ENCODE assay signal across 13 mouse cellular contexts in the genomic region with DNA sequence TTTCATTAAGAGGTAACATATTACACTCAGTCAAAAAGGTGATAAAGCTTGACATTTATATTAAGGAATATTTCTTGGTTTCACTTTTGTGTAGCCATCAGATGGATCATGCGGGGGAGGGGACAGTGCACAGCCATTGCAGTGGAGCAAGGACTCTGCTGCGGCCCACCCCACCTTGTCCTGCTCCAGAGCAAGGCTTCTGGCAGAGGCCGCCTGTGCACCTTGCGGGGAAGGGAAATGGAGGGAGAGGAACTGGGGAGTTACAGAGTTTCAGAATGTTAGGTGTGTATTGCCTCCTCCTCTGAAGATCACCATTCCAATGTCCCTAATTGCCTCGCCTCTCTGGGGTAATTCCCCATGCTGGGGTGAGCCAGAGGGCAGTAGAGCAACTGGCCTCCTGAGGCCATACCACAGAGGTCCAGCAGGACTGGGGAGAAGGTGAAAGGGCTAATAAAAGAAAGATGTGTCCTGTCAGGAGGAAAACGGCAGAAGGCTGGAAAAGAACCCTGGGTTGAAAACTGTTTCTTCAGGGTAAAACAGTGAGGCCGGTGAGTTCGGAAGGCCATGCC. TPM values are rescaled to one million over a fixed set of nuclear protein-coding genes. Genes with fewer than 3 reads are reported as not detected.
DNase-seq lines count a peak whose midpoint lies in the region; ATAC-seq and TF ChIP-seq lines count a peak whose summit lies in the region.
"Had no signal": no experiment of that assay in that cellular context is flagged by ENCODE, and none has a peak within 500 bp of the region (broad histone marks: within the 10 kb centered on the region; RNA-seq: fewer than 3 reads in every experiment).

No protein-coding gene starts in this region.

- ATAC-seq in heart, embryonic 14.5 days (ENCODE audit: insufficient number of reproducible peaks, insufficient read depth, low FRiP score, low read depth), result no peak
- ATAC-seq in neural tube, embryonic 12.5 days (ENCODE audit: low FRiP score, low read depth), result no peak
- ATAC-seq: activated CD4-positive, CD25-positive, alpha-beta regulatory T cell, adult 4 months; intestine, embryonic 15.5 days had no signal

- no peaks in the 10 kb centered on the region for H3K9me3 ChIP-seq in heart, embryonic 14.5 days (ENCODE audit: control insufficient read depth, low read length)
- H3K9me3 ChIP-seq in neural tube, embryonic 12.5 days, result no peaks in the 10 kb centered on the region
- H3K9me3 ChIP-seq: embryonic facial prominence, embryonic 15.5 days; intestine, embryonic 15.5 days; liver, embryonic 15.5 days; megakaryocyte, embryonic 14.5 days had no signal

- no peak overlapping the region for H3K27ac ChIP-seq in kidney, adult 2 months (ENCODE audit: insufficient read depth, low read depth, low read length)
- H3K27ac ChIP-seq in heart, embryonic 14.5 days (replicated peaks in 1 of 2; ENCODE audit: control insufficient read depth in 1 of 2, insufficient read depth in 1 of 2, low read depth in 2 of 2, low read length in 2 of 2), result 0 out of 4 replicates have a peak overlapping the region, but pooled peaks have one; percentile 3 to 33
- H3K27ac ChIP-seq in neural tube, embryonic 12.5 days, result no peak overlapping the region
- H3K27ac ChIP-seq: embryonic facial prominence, embryonic 15.5 days; intestine, embryonic 15.5 days; liver, embryonic 15.5 days had no signal

- no peak overlapping the region for H3K4me3 ChIP-seq in kidney, adult 2 months (ENCODE audit: insufficient read depth, low read depth, low read length)
- H3K4me3 ChIP-seq in heart, embryonic 14.5 days (ENCODE audit: control insufficient read depth in 1 of 2, insufficient read depth in 1 of 2, low read depth in 1 of 2, low read length in 2 of 2), result no peak overlapping the region
- H3K4me3 ChIP-seq in neural tube, embryonic 12.5 days, result no peak overlapping the region
- H3K4me3 ChIP-seq: embryonic facial prominence, embryonic 15.5 days; intestine, embryonic 15.5 days; liver, embryonic 15.5 days; megakaryocyte, embryonic 14.5 days had no signal

- intact Hi-C loops in left cerebral cortex, postnatal 36 days (cut with DNase I), result no loop called here

- H3K27me3 ChIP-seq in kidney, adult 2 months (replicated peaks; ENCODE audit: control insufficient read depth, insufficient read depth, low read length), result no peaks in the 10 kb centered on the region
- no peaks in the 10 kb centered on the region for H3K27me3 ChIP-seq in heart, embryonic 14.5 days (ENCODE audit: control insufficient read depth, insufficient read depth, low read length)
- H3K27me3 ChIP-seq in neural tube, embryonic 12.5 days (replicated peaks), result no peaks in the 10 kb centered on the region; the same call in 1 of the 2 replicates
- H3K27me3 ChIP-seq: embryonic facial prominence, embryonic 15.5 days; intestine, embryonic 15.5 days; liver, embryonic 15.5 days; megakaryocyte, embryonic 14.5 days had no signal

- H3K4me2 ChIP-seq in heart, embryonic 14.5 days (ENCODE audit: low read length), result no peak overlapping the region
- H3K4me2 ChIP-seq in neural tube, embryonic 12.5 days (replicated peaks), result 0 out of 2 replicates have a peak overlapping the region, but pooled peaks have one; percentile 14
- H3K4me2 ChIP-seq: embryonic facial prominence, embryonic 15.5 days; intestine, embryonic 15.5 days; liver, embryonic 15.5 days had no signal

- TF ChIP-seq CTCF in kidney, adult 2 months (conservative IDR thresholded peaks at IDR 0.05; ENCODE audit: insufficient read depth, insufficient read length, low read depth, low read length), result no peak

- TF ChIP-seq POLR2A in kidney, adult 2 months (IDR thresholded peaks at IDR 0.05; ENCODE audit: low read depth, low read length), result no peak

- peak; percentile 31 for DNase-seq in kidney, postnatal 10 days
- no peak for DNase-seq in kidney, adult 2 months
- peak; percentile 48 for DNase-seq in embryo, embryonic 9.5 days (ENCODE audit: extremely low spot score)
- DNase-seq in spleen, postnatal 14 days (ENCODE audit: low spot score in 2 of 2), result no peak
- DNase-seq in left cerebral cortex, postnatal 36 days (ENCODE audit: low spot score in 2 of 2), result no peak
- DNase-seq: layer of hippocampus, postnatal 36 days had no signal

- peaks cover 2% of the 10 kb centered on the region; the same call in 1 of the 2 replicates for H3K4me1 ChIP-seq in kidney, adult 2 months (ENCODE audit: control insufficient read depth, insufficient read depth, low read length)
- peaks cover 24 to 50% of the 10 kb centered on the region in 2 experiments for H3K4me1 ChIP-seq in heart, embryonic 14.5 days (ENCODE audit: control insufficient read depth in 2 of 2, insufficient read depth in 2 of 2, low read length in 2 of 2)
- H3K4me1 ChIP-seq in neural tube, embryonic 12.5 days, result peaks cover 36% of the 10 kb centered on the region
- H3K4me1 ChIP-seq: embryonic facial prominence, embryonic 15.5 days; megakaryocyte, embryonic 14.5 days had no signal

- H3K9ac ChIP-seq in heart, embryonic 14.5 days (ENCODE audit: low read length), result no peak overlapping the region
- no peak overlapping the region for H3K9ac ChIP-seq in neural tube, embryonic 12.5 days
- H3K9ac ChIP-seq: embryonic facial prominence, embryonic 15.5 days; intestine, embryonic 15.5 days; liver, embryonic 15.5 days had no signal

- no peaks in the 10 kb centered on the region for H3K36me3 ChIP-seq in kidney, adult 2 months (ENCODE audit: control insufficient read depth, insufficient read depth, low read length)
- peaks cover 3% of the 10 kb centered on the region; the same call in 1 of the 2 replicates for H3K36me3 ChIP-seq in heart, embryonic 14.5 days (ENCODE audit: control insufficient read depth, insufficient read depth, low read length)
- H3K36me3 ChIP-seq in neural tube, embryonic 12.5 days, result no peaks in the 10 kb centered on the region
- H3K36me3 ChIP-seq: intestine, embryonic 15.5 days; liver, embryonic 15.5 days had no signal

- WGBS in kidney, adult 2 months, result 84% methylated on average over 8 of the region's 8 CpGs
- WGBS in heart, embryonic 14.5 days, result 72% methylated on average over 8 of the region's 8 CpGs
- WGBS in neural tube, embryonic 12.5 days, result 30% methylated on average over 8 of the region's 8 CpGs

RNA-seq across cellular contexts. Expression of gene Skor1, which starts 47.4 kb away (rescaled TPM):
- polyA plus RNA-seq in kidney, adult 2 months (2012; rRNA removed), result 0.02 and 0.03 TPM in 2 replicates
- not detected in 2 replicates for polyA plus RNA-seq in heart, embryonic 14.5 days (2014; fragmentation: Nextera tagmentation; extraction: Ambion mirVana)
- 39.1 and 47.0 TPM in 2 replicates for polyA plus RNA-seq in neural tube, embryonic 12.5 days (2016; fragmentation: Nextera tagmentation; extraction: Ambion mirVana)
- total RNA-seq in left cerebral cortex, postnatal 36 days (2021), result under 1 TPM; 0.18 to 0.22 TPM
- polyA plus RNA-seq: activated CD4-positive, CD25-positive, alpha-beta regulatory T cell, adult 4 months; embryonic facial prominence, embryonic 15.5 days; intestine, embryonic 15.5 days; liver, embryonic 15.5 days had no signal

Comparison
In these comparisons a context has a peak if more than half of its experiments do, and no peak if none do; other contexts are left out.
1. DNase-seq: peak in kidney, postnatal 10 days (single experiment) and embryo, embryonic 9.5 days (single experiment); none in kidney, adult 2 months (single experiment), spleen, postnatal 14 days (0 of 2) and left cerebral cortex, postnatal 36 days (0 of 2).
2. H3K27ac ChIP-seq: peak in heart, embryonic 14.5 days (2 of 2); none in kidney, adult 2 months (single experiment) and neural tube, embryonic 12.5 days (single experiment).
3. RNA of gene Skor1, which starts 47.4 kb away (polyA plus RNA-seq): 39.1 to 47.0 TPM in neural tube, embryonic 12.5 days; 0.02 to 0.03 TPM in kidney, adult 2 months and not detected in heart, embryonic 14.5 days; every median in the first group is over 10 times any median in the second.